Mouse (Mus musculus) thymus, adult 2 months (tissue): Measurements from ENCODE around the gene Hoxc8.

Experiments used
- CTCF ChIP-seq: fragments of 200-500 bp; IDR thresholded peaks from 2 replicates; pipeline ENCODE4 v1.5.1; 2012; ENCODE audit warnings: mild to moderate bottlenecking, control low read depth, low read length, moderate library complexity, borderline replicate concordance; ENCODE audit not compliant: control insufficient read depth, poor library complexity, insufficient read depth; ENCODE audit errors: extremely low read depth
- POLR2A ChIP-seq: fragments of 200-500 bp; IDR thresholded peaks from 2 replicates; pipeline ENCODE4 v1.6.1; 2012; ENCODE audit warnings: mild to moderate bottlenecking, low read length, control low read depth, moderate library complexity; ENCODE audit not compliant: control insufficient read depth, poor library complexity, insufficient read depth; ENCODE audit errors: extremely low read depth

DNA sequence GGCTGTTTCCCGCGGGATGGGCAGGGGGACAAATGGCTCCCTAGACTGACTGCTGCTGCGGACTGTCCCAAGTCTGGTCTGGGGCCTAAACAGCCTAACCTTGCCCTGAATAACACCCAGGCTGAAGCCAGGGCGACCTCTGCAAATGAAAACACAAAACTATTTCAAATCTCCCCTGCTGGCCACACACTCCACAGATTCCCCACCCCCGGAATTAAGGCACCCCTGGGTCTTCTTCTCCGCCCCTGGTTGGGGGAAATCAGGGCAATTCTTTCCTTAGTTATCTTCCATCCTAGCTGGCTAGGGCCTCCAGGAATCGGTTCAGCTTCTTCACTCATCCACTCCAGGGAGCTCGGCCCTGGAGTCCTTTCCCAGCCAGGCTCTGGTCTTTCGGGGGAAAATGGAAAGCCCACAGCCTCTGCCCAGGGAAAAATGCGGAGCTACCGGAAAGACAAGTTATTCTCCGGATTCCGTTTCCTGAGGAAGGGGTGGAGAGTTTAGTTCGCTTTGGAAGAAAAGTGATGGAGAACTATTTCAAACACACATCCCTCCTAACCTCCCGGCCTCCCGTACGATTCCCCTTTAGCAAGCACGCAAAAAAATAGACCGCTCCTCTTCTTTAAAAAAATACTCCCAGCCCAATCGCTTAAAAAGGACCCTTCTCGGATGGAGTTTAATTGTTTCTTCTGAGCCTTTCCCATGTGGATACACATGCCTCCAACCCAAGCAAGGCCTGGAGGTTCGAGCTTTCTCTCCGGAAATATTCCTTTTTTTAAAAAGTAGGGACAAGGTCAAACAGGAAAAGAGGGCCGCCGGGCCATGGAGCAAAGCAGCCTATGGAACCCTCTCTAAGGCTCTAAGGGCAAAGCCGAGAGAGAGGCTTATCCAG, 25.2 kb upstream of the Hoxc8 start:
- TF ChIP-seq CTCF = no peak
- no peak for TF ChIP-seq POLR2A
